Mouse (Mus musculus): Measurements from ENCODE around the gene Ppm1g. TPM values are rescaled to one million over a fixed set of nuclear protein-coding genes. Genes with fewer than 3 reads are reported as not detected.
A peak's percentile ranks its signal among the peaks of the same experiment; 100 is the strongest.

The Ppm1g gene
- total and polyA plus RNA-seq, 3 experiments, result 96.9 to 366 (median 182) TPM

- Histone ChIP-seq H3K27ac (ENCODE audit: insufficient read depth, low read depth) (no peak overlapping the region), H3K4me1 (ENCODE audit: control insufficient read depth in 1 of 2, insufficient read depth in 2 of 2) (peaks cover 0 to 30% of the 10 kb centered on the region in 2 experiments; a peak in 2 of 4 replicates), H3K9ac (ENCODE audit: insufficient read depth, low read depth) (peak overlapping the region; percentile 75; the same call in 1 of the 2 replicates), H3K27me3 (replicated peaks) (no peaks in the 10 kb centered on the region), H3K79me2 (replicated peaks; ENCODE audit: control insufficient read depth, extremely low read depth, insufficient read depth, poor library complexity, severe bottlenecking) (peaks cover 64% of the 10 kb centered on the region), H3K36me3 (replicated peaks in 1 of 2; ENCODE audit: control insufficient read depth in 1 of 2, insufficient read depth in 1 of 2, low read length in 1 of 2) (peaks cover 0 to 21% of the 10 kb centered on the region in 2 experiments), H3K4me3 (replicated peaks in 1 of 3; ENCODE audit: low read depth in 2 of 3, low read length in 2 of 3, poor library complexity in 1 of 3) (no peak overlapping the region), H3K4me2 (ENCODE audit: insufficient read depth, low read depth, poor library complexity, severe bottlenecking) (peak overlapping the region; percentile 86; the same call in 1 of the 2 replicates), H3K9me3 (replicated peaks; ENCODE audit: low read length) (no peaks in the 10 kb centered on the region)
- dilution Hi-C loops (cut with MboI; ENCODE audit: extremely low pct_ligation_motif_present, extremely low pct_unique_long_range_greater_than_20kb, low sequenced_read_pairs), result no loop called here
- TF ChIP-seq TBP (conservative IDR thresholded peaks at IDR 0.05; ENCODE audit: low read depth, low read length), result no peak
- TF ChIP-seq MYC (IDR thresholded peaks at IDR 0.05; ENCODE audit: low read depth, low read length), result no peak
- TF ChIP-seq GABPA (IDR thresholded peaks at IDR 0.05; ENCODE audit: insufficient replicate concordance, low read depth, low read length), result no peak
- no peak for TF ChIP-seq POLR2A (IDR thresholded peaks at IDR 0.05; ENCODE audit: low read depth, low read length)
- TF ChIP-seq MAZ (IDR thresholded peaks at IDR 0.05; ENCODE audit: low read depth, low read length), result 0 out of 2 replicates have a peak, but pooled peaks have one; percentile 35
- TF ChIP-seq ZMIZ1 (IDR thresholded peaks at IDR 0.05; ENCODE audit: low read depth, low read length), result no peak
- TF ChIP-seq CHD2 (IDR thresholded peaks at IDR 0.05; ENCODE audit: low read length), result peak; percentile 69; the same call in 1 of the 2 replicates
- TF ChIP-seq RAD21 (IDR thresholded peaks at IDR 0.05; ENCODE audit: low read depth, low read length), result no peak; the same call in none of the 2 replicates
- no peak for TF ChIP-seq MEF2A (IDR thresholded peaks at IDR 0.05; ENCODE audit: borderline replicate concordance, low read depth, low read length)
- TF ChIP-seq IRF4 (IDR thresholded peaks at IDR 0.05; ENCODE audit: low read depth, low read length), result peak; percentile 42; the same call in 1 of the 2 replicates
- peak; percentile 20 for TF ChIP-seq SMC3 (IDR thresholded peaks at IDR 0.05; ENCODE audit: low read depth, low read length)
- no peak for TF ChIP-seq ELF1 (IDR thresholded peaks at IDR 0.05; ENCODE audit: low read depth, low read length)
- no peak for TF ChIP-seq MXI1 (IDR thresholded peaks at IDR 0.05; ENCODE audit: low read depth, low read length)
- no peak for TF ChIP-seq ETS1 (conservative IDR thresholded peaks at IDR 0.05; ENCODE audit: low read depth, low read length)
- TF ChIP-seq SIN3A (IDR thresholded peaks at IDR 0.05; ENCODE audit: low read length), result 0 out of 2 replicates have a peak, but pooled peaks have one; percentile 17
- TF ChIP-seq HCFC1 (IDR thresholded peaks at IDR 0.05; ENCODE audit: low read depth, low read length), result peak; percentile 38; the same call in 1 of the 2 replicates
- TF ChIP-seq EP300 (IDR thresholded peaks at IDR 0.05; ENCODE audit: low read length), result no peak
- TF ChIP-seq E2F4 (IDR thresholded peaks at IDR 0.05; ENCODE audit: insufficient replicate concordance, low read depth, low read length), result no peak
- TF ChIP-seq CTCF (conservative IDR thresholded peaks at IDR 0.05 in 1 of 2, IDR thresholded peaks at IDR 0.05 in 1 of 2; ENCODE audit: low read depth in 2 of 2, low read length in 2 of 2), result peak in 1 of 2 experiments; percentile 55; a peak in 2 of 4 replicates
- no peak for TF ChIP-seq NRF1 (IDR thresholded peaks at IDR 0.05; ENCODE audit: low read depth, low read length)
- no peak for TF ChIP-seq NELFE (IDR thresholded peaks at IDR 0.05; ENCODE audit: low read depth, low read length)
- no peak for TF ChIP-seq RCOR1 (conservative IDR thresholded peaks at IDR 0.05; ENCODE audit: low read depth, low read length)
- peak; percentile 97 for TF ChIP-seq ZNF384 (IDR thresholded peaks at IDR 0.05; ENCODE audit: low read depth, low read length)
- in situ Hi-C loops (cut with MboI; ENCODE audit: low pct_ligation_motif_present, low pct_unique_long_range_greater_than_20kb, low sequenced_read_pairs), result no loop called here
- DNase-seq (ENCODE audit: extremely low read depth), result peak; percentile 69
These were observed 2.2 kb downstream of the Ppm1g start for GRCm38 (mm10) chr5:31218294-31218693.

Data from CH12.LX (cell line).